Mouse (Mus musculus) lung, embryonic 14.5 days (tissue): ENCODE data around the gene 9030612E09Rik. TPM values are rescaled to one million over a fixed set of nuclear protein-coding genes. Genes with fewer than 3 reads are reported as not detected.

Source experiments
- ATAC-seq: fragments of 200-750 bp; cut with Nextera tagmentation; 2 replicates; pipeline ENCODE4 v1.8.0; 2017; ENCODE audit warnings: mild to moderate bottlenecking, moderate TSS enrichment, moderate library complexity; ENCODE audit not compliant: insufficient read depth
- DNase-seq: peaks from one replicate; pipeline ENCODE4 v3.0.0-alpha.2; 2015
- H3K27ac ChIP-seq: fragments of 300-500 bp; sonication (generic); 2 replicates; pipeline ENCODE4 v1.5.1; 2014; ENCODE audit warnings: low read depth, mild to moderate bottlenecking, moderate library complexity
- H3K27me3 ChIP-seq: fragments of 300-500 bp; sonication (generic); 2 replicates; pipeline ENCODE4 v1.6.1; 2014; ENCODE audit warnings: low read length, control low read depth; ENCODE audit not compliant: insufficient read depth
- H3K36me3 ChIP-seq: fragments of 300-500 bp; sonication (generic); 2 replicates; pipeline ENCODE4 v1.6.1; 2014; ENCODE audit warnings: control low read depth; ENCODE audit not compliant: insufficient read depth
- H3K4me1 ChIP-seq: fragments of 300-500 bp; sonication (generic); 2 replicates; pipeline ENCODE4 v1.6.1; 2014; ENCODE audit warnings: antibody characterized with exemption, control low read depth; ENCODE audit not compliant: insufficient read depth
- H3K4me2 ChIP-seq: fragments of 300-500 bp; sonication (generic); 2 replicates; pipeline ENCODE4 v1.6.1; 2014; ENCODE audit warnings: mild to moderate bottlenecking
- H3K4me3 ChIP-seq: fragments of 300-500 bp; sonication (generic); 2 replicates; pipeline ENCODE4 v1.5.1; 2014; ENCODE audit warnings: low read depth, low read length
- H3K9ac ChIP-seq: fragments of 300-500 bp; sonication (generic); 2 replicates; pipeline ENCODE4 v1.6.1; 2014
- H3K9me3 ChIP-seq: fragments of 300-500 bp; sonication (generic); 2 replicates; pipeline ENCODE4 v1.6.1; 2016; ENCODE audit warnings: low read depth, low read length, control low read depth
- CTCF ChIP-seq: IDR thresholded peaks from 2 replicates; pipeline ENCODE4 v1.5.1; 2016; ENCODE audit warnings: antibody characterized with exemption, low read depth
- WGBS: fragments of 180-500 bp; shearing (Covaris S2); extraction: QIAGEN DNeasy Blood & Tissue Kit; methylation state at CpG from one replicate; pipeline ENCODE4 v1.1.7; 2014; 5-methylcytosine and 5-hydroxymethylcytosine counted together
- polyA plus RNA-seq: library from polyadenylated mRNA; unstranded; fragments of >200 nt; fragmentation: Nextera tagmentation; extraction: Ambion mirVana; gene quantifications from 2 replicates; pipeline ENCODE4 v1.2.1, GENCODE M21; 2014

9030612E09Rik gene
- polyA plus RNA-seq, 1 experiment from 2014 or later, result not detected

DNA sequence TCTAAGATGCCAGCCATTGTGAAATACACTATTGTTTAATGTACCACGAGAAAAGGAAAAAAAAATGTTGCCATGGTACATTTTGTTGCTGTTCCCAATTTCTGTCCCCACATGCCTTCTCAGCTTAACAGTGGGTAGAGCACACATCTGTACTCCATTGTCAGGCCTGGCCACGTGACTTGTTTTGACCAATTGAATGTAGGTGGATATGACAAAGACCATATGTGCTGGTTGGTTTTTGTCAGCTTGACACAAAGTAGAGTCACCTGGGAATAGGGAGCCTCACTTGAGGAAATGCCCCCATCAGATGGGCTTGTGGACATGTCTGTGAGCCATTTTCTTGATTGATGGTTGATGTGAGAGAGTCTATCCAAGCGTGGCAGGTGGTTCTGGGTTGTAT, 29.4 kb downstream of the 9030612E09Rik start:
- Histone ChIP-seq H3K9ac (no peak overlapping the region), H3K4me1 (no peaks in the 10 kb centered on the region), H3K9me3 (no peaks in the 10 kb centered on the region), H3K4me2 (no peak overlapping the region), H3K27ac (no peak overlapping the region), H3K4me3 (no peak overlapping the region), H3K36me3 (no peaks in the 10 kb centered on the region), H3K27me3 (no peaks in the 10 kb centered on the region)
- no peak for TF ChIP-seq CTCF
- ATAC-seq, result no peak
- WGBS, result 81% methylated on average over 3 of the region's 3 CpGs
- DNase-seq, result no peak

DNA sequence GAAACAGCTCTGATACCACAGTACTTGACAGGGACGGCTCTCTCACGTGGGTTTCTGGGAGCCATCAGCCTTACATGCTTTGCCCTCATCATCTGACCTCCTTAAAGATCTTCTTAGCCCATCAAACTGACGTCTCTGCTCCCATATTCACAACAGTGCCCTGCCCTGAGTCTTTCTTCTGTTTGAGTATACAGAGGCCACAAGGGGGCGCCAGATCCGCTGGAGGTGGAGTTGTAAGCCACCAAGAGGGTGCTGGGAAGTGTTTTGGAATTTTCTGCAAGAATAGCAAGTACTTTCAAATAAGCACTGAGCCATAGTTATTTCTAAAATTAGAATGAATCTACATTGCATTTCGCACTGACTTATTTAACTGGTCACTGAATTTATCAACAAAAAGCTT, 37.4 kb downstream of the 9030612E09Rik start:
- 28% methylated on average over 6 of the region's 6 CpGs for WGBS
- Histone ChIP-seq H3K4me1 (no peaks in the 10 kb centered on the region), H3K4me3 (no peak overlapping the region), H3K27ac (no peak overlapping the region), H3K4me2 (no peak overlapping the region), H3K36me3 (no peaks in the 10 kb centered on the region), H3K9ac (no peak overlapping the region), H3K27me3 (no peaks in the 10 kb centered on the region), H3K9me3 (no peaks in the 10 kb centered on the region)
- DNase-seq, result peak; percentile 58
- no peak for ATAC-seq
- peak; percentile 60 for TF ChIP-seq CTCF

DNA sequence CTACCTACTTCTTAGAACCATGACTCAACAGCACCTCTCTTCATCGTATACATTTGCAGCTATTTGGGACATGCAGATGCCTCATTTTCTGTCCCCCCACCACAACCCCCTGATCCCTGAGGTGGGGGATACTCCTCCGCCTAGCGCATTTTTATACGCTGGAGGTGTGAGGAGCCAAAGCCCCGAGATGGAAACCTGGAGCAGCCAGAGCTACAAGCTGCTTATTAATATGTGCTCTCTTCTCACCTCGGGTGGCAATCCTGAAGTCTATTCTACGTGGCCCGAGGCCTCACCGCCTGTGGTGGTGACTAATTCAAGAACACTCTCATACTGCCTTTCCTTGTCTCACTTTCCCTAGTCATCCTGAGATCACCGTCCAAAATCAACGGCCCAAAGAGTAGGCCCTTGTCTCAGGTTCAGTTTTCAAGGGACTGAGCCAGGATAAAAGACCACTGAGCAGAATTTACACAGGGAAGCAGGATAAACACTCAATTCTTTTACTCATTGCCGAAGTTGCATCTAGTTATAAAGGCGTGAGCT, 42.9 kb downstream of the 9030612E09Rik start:
- Histone ChIP-seq H3K27me3 (no peaks in the 10 kb centered on the region), H3K9me3 (no peaks in the 10 kb centered on the region), H3K4me2 (no peak overlapping the region), H3K4me3 (no peak overlapping the region), H3K4me1 (no peaks in the 10 kb centered on the region), H3K9ac (no peak overlapping the region), H3K27ac (no peak overlapping the region), H3K36me3 (no peaks in the 10 kb centered on the region)
- no peak for TF ChIP-seq CTCF
- DNase-seq (no peak), ATAC-seq (no peak)
- 87% methylated on average over 13 of the region's 13 CpGs for WGBS

DNA sequence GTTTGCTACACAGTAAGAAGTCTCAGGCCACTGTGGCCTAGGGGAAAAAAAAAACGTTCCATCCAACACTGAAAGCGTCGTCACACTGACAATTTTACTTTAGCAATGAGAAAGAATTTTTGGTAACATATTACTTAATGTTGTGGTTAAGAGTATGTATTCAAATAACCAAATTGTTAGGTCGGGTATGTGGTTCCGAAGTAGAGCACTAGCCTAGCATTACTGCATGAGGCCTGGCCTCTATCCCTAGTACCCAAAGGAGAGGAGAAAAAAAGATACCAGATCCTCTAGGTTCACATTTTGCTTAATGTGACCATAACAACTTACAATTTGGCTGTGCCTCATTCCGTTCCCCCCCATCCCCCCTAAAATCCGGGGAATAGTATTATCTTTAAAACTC, 46.0 kb downstream of the 9030612E09Rik start:
- Histone ChIP-seq H3K4me3 (peak overlapping the region; percentile 90), H3K27me3 (no peaks in the 10 kb centered on the region), H3K36me3 (no peaks in the 10 kb centered on the region), H3K4me2 (peak overlapping the region; percentile 78), H3K9ac (peak overlapping the region; percentile 89), H3K4me1 (no peaks in the 10 kb centered on the region), H3K9me3 (no peaks in the 10 kb centered on the region), H3K27ac (peak overlapping the region; percentile 92)
- 9% methylated on average over 7 of the region's 7 CpGs for WGBS
- ATAC-seq (no peak), DNase-seq (no peak)
- TF ChIP-seq CTCF, result no peak

DNA sequence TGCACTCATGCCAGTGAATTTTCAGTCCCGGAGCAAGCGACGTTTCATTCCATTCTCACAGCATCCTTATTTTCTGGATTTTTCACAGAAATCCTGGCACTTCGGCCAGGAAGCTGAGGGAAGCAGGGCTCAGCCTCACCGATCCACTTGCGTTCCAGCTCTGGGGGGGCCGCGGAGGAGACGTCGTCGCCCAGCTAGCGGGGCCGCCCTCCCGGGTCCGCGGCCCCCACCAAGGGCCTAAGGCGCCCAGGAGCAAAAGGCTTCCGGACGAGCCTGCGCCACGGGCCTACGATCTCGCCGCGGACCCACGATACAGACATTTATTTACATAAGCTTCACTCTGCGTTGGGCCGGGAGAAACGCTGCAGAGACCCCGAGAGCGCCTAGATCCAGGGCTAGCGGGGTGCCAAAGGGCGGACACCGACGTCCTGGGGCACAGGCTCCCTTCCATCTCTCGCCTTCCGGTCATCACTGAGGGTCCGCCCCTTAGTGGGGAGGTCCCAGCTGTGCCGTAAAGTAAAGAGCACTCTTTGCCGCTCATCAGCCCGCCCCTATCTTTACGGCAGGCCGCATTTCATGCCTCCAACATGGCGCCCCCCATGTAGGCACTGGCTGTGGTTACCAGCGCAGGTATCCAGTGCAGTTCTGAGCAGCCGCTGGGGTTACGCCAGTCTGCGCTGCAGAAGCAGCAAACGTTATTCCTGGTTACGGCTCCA, 46.6 kb downstream of the 9030612E09Rik start, which contains the start of gene Pdss2:
Pdss2 (plus strand) TSS at position 577 of the 716 bp plus-strand sequence.
- H3K27ac ChIP-seq, result peak within 1 kb of the TSS; percentile 92
- H3K36me3 ChIP-seq, result no peaks in the 10 kb centered on the region
- ATAC-seq (peak; percentile 98), DNase-seq (peak; percentile 98)
- peak; percentile 23 for TF ChIP-seq CTCF
- peak within 1 kb of the TSS; percentile 78 for H3K4me2 ChIP-seq
- H3K4me1 ChIP-seq, result no peaks in the 10 kb centered on the region
- peak within 1 kb of the TSS; percentile 89 for H3K9ac ChIP-seq
- H3K27me3 ChIP-seq, result no peaks in the 10 kb centered on the region
- H3K9me3 ChIP-seq, result no peaks in the 10 kb centered on the region
- peak within 1 kb of the TSS; percentile 90 for H3K4me3 ChIP-seq
- WGBS, result under 1% methylated on average over 50 of the region's 50 CpGs

DNA sequence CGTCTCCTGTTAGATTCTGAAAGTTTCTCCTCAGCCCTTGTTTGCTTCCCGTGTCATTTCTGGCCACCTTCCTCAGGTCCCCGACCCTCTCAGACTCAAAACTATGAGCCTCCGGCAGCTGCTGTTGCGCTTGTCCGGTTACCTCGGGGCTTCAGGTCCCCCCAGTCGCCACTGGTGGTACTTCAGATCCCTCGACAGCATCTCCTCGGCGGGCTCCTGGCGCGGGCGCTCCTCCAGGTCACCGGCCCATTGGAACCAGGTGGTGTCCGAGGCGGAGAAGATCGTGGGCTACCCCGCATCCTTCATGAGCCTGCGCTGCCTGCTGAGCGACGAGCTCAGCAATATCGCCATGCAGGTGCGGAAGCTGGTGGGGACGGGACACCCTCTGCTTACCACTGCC, 47.2 kb downstream of the 9030612E09Rik start:
- peak; percentile 54 for ATAC-seq
- Histone ChIP-seq H3K4me1 (no peaks in the 10 kb centered on the region), H3K4me3 (peak overlapping the region; percentile 90), H3K4me2 (peak overlapping the region; percentile 78), H3K36me3 (no peaks in the 10 kb centered on the region), H3K27me3 (no peaks in the 10 kb centered on the region), H3K9ac (peak overlapping the region; percentile 89), H3K9me3 (no peaks in the 10 kb centered on the region), H3K27ac (peak overlapping the region; percentile 85)
- under 1% methylated on average over 25 of the region's 25 CpGs for WGBS
- no peak for TF ChIP-seq CTCF
- no peak for DNase-seq

DNA sequence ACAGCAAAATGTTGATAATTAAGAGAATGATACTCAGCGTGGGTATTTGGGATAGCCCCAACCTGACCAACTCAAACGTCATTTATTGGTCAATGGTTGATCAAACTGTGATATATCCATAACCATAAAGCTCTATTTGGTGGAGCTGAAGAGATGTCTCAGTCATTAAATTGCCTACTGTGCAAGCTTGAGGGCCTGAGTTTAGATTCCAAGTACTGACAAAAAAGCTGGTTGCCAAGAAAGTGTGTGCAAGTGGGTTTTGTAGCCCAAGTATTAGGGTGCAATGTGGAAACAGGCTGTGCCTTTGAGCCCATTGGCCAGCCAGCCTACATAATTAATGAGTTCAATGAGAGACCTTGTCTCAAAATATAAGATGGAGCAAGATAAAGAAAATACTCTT, 48.9 kb downstream of the 9030612E09Rik start:
- 84% methylated on average over 2 of the region's 2 CpGs for WGBS
- no peak overlapping the region for H3K9ac ChIP-seq

More for the DNA sequence above, 48.9 kb downstream of the 9030612E09Rik start:
- no peaks in the 10 kb centered on the region for H3K4me1 ChIP-seq
- no peaks in the 10 kb centered on the region for H3K27me3 ChIP-seq
- H3K9me3 ChIP-seq, result no peaks in the 10 kb centered on the region
- no peaks in the 10 kb centered on the region for H3K36me3 ChIP-seq
- no peak overlapping the region for H3K4me2 ChIP-seq
- ATAC-seq, result no peak
- no peak overlapping the region for H3K4me3 ChIP-seq
- no peak for TF ChIP-seq CTCF
- H3K27ac ChIP-seq, result no peak overlapping the region
- no peak for DNase-seq

Other genes with a start within 250 kb of the 9030612E09Rik start
- gene Sobp, start 174 bp upstream of the 9030612E09Rik start, polyA plus RNA-seq, result 0.46 and 0.66 TPM in 2 replicates
- 10.6 and 11.5 TPM in 2 replicates for gene Pdss2, start 46.8 kb downstream of the 9030612E09Rik start, polyA plus RNA-seq